Mouse (Mus musculus) neural tube, embryonic 13.5 days (tissue): ENCODE measurements around the gene Gucy2c. TPM values are rescaled to one million over a fixed set of nuclear protein-coding genes. Genes with fewer than 3 reads are reported as not detected.
A peak's percentile ranks its signal among the peaks of the same experiment; 100 is the strongest.

Experiments
- ATAC-seq: fragments of 200-750 bp; cut with Nextera tagmentation; 2 replicates; pipeline ENCODE4 v1.8.0; 2017; ENCODE audit warnings: low read depth, mild to moderate bottlenecking, moderate TSS enrichment, moderate library complexity
- H3K27ac ChIP-seq: fragments of 300-500 bp; sonication (generic); replicated peaks from 2 replicates; pipeline ENCODE4 v1.5.1; 2015; ENCODE audit warnings: moderate library complexity, mild to moderate bottlenecking, inconsistent platforms
- H3K27me3 ChIP-seq: fragments of 300-500 bp; sonication (generic); 2 replicates; pipeline ENCODE4 v1.6.1; 2015; ENCODE audit warnings: mild to moderate bottlenecking, inconsistent platforms
- H3K36me3 ChIP-seq: fragments of 300-500 bp; sonication (generic); 2 replicates; pipeline ENCODE4 v1.6.1; 2015; ENCODE audit warnings: mild to moderate bottlenecking, inconsistent platforms
- H3K4me1 ChIP-seq: fragments of 300-500 bp; sonication (generic); replicated peaks from 2 replicates; pipeline ENCODE4 v1.6.1; 2015; ENCODE audit warnings: inconsistent platforms
- H3K4me2 ChIP-seq: fragments of 300-500 bp; sonication (generic); 2 replicates; pipeline ENCODE4 v1.6.1; 2015; ENCODE audit warnings: inconsistent platforms, mild to moderate bottlenecking, moderate library complexity
- H3K4me3 ChIP-seq: fragments of 300-500 bp; sonication (generic); 2 replicates; pipeline ENCODE4 v1.5.1; 2015; ENCODE audit warnings: mild to moderate bottlenecking, inconsistent platforms
- H3K9ac ChIP-seq: fragments of 300-500 bp; sonication (generic); 2 replicates; pipeline ENCODE4 v1.6.1; 2015; ENCODE audit warnings: moderate library complexity, mild to moderate bottlenecking, inconsistent platforms
- H3K9me3 ChIP-seq: fragments of 300-500 bp; sonication (generic); 2 replicates; pipeline ENCODE4 v1.6.1; 2016; ENCODE audit warnings: inconsistent platforms
- WGBS: fragments of 180-500 bp; shearing (Covaris S2); methylation state at CpG from one replicate; pipeline ENCODE4 v1.1.7; 2015; 5-methylcytosine and 5-hydroxymethylcytosine counted together
- polyA plus RNA-seq: library from polyadenylated mRNA; unstranded; fragments of >200 nt; fragmentation: Nextera tagmentation; extraction: Ambion mirVana; gene quantifications from 2 replicates; pipeline ENCODE4 v1.2.1, GENCODE M21; 2015

Gene Gucy2c
- polyA plus RNA-seq, 1 experiment from 2014 or later, result 0.28 TPM

GRCm38 (mm10) chr6:136679381-136679780, 102.2 kb downstream of the Gucy2c start:
- no peak overlapping the region for H3K9ac ChIP-seq
- WGBS, result 49% methylated on average over 2 of the region's 2 CpGs
- H3K27ac ChIP-seq, result no peak overlapping the region
- no peaks in the 10 kb centered on the region for H3K4me1 ChIP-seq
- H3K27me3 ChIP-seq, result no peaks in the 10 kb centered on the region
- H3K4me3 ChIP-seq, result no peak overlapping the region
- no peak for ATAC-seq
- H3K9me3 ChIP-seq, result no peaks in the 10 kb centered on the region
- no peak overlapping the region for H3K4me2 ChIP-seq
- no peaks in the 10 kb centered on the region for H3K36me3 ChIP-seq

GRCm38 (mm10) chr6:136674935-136675334, 106.6 kb downstream of the Gucy2c start:
- Histone ChIP-seq H3K27me3 (no peaks in the 10 kb centered on the region), H3K9me3 (peaks cover 8% of the 10 kb centered on the region; the same call in 1 of the 2 replicates), H3K27ac (no peak overlapping the region), H3K4me1 (no peaks in the 10 kb centered on the region), H3K9ac (no peak overlapping the region), H3K4me2 (no peak overlapping the region), H3K36me3 (no peaks in the 10 kb centered on the region), H3K4me3 (no peak overlapping the region)
- ATAC-seq, result no peak
- WGBS, result 89% methylated on average over 6 of the region's 6 CpGs

GRCm38 (mm10) chr6:136672467-136672866, 109.1 kb downstream of the Gucy2c start:
- no peak overlapping the region for H3K4me3 ChIP-seq
- H3K27ac ChIP-seq, result no peak overlapping the region
- ATAC-seq, result no peak
- H3K9me3 ChIP-seq, result peaks cover 8% of the 10 kb centered on the region; the same call in 1 of the 2 replicates
- no peaks in the 10 kb centered on the region for H3K36me3 ChIP-seq
- no peak overlapping the region for H3K9ac ChIP-seq
- 71% methylated on average over 7 of the region's 7 CpGs for WGBS
- H3K27me3 ChIP-seq, result no peaks in the 10 kb centered on the region
- H3K4me1 ChIP-seq, result no peaks in the 10 kb centered on the region
- H3K4me2 ChIP-seq, result no peak overlapping the region

GRCm38 (mm10) chr6:136669274-136669673, 112.3 kb downstream of the Gucy2c start:
- Histone ChIP-seq H3K9me3 (peaks cover 8% of the 10 kb centered on the region; the same call in 1 of the 2 replicates), H3K4me1 (no peaks in the 10 kb centered on the region), H3K27me3 (no peaks in the 10 kb centered on the region), H3K4me2 (no peak overlapping the region), H3K4me3 (no peak overlapping the region), H3K27ac (no peak overlapping the region), H3K36me3 (no peaks in the 10 kb centered on the region), H3K9ac (no peak overlapping the region)
- no peak for ATAC-seq
- 45% methylated on average over 5 of the region's 5 CpGs for WGBS

- ATAC-seq, result no peak
- Histone ChIP-seq H3K9me3 (no peaks in the 10 kb centered on the region), H3K4me2 (no peak overlapping the region), H3K27me3 (peaks cover 3% of the 10 kb centered on the region; the same call in 1 of the 2 replicates), H3K27ac (no peak overlapping the region), H3K9ac (no peak overlapping the region), H3K36me3 (no peaks in the 10 kb centered on the region), H3K4me1 (no peaks in the 10 kb centered on the region), H3K4me3 (no peak overlapping the region)
- WGBS, result 63% methylated on average over 14 of the region's 14 CpGs
These were observed 113.1 kb downstream of the Gucy2c start for GRCm38 (mm10) chr6:136668266-136668986.

GRCm38 (mm10) chr6:136662063-136662462, 119.5 kb downstream of the Gucy2c start:
- H3K27ac ChIP-seq, result no peak overlapping the region
- peaks cover 32% of the 10 kb centered on the region for H3K27me3 ChIP-seq
- H3K4me1 ChIP-seq, result peaks cover 8% of the 10 kb centered on the region
- H3K4me3 ChIP-seq, result no peak overlapping the region
- 28% methylated on average over 11 of the region's 11 CpGs for WGBS
- no peak overlapping the region for H3K9ac ChIP-seq
- no peaks in the 10 kb centered on the region for H3K36me3 ChIP-seq
- no peaks in the 10 kb centered on the region for H3K9me3 ChIP-seq
- ATAC-seq, result no peak
- peak overlapping the region; percentile 52 for H3K4me2 ChIP-seq

GRCm38 (mm10) chr6:136661706-136662016, 119.9 kb downstream of the Gucy2c start, which contains the start of gene Plbd1:
TSS of gene Plbd1 (minus strand) at chr6:136661928.
- peaks cover 32% of the 10 kb centered on the region for H3K27me3 ChIP-seq
- peak within 1 kb of the TSS; percentile 21 for H3K4me3 ChIP-seq
- no peak within 1 kb of the TSS for H3K9ac ChIP-seq
- H3K27ac ChIP-seq, result no peak within 1 kb of the TSS
- no peaks in the 10 kb centered on the region for H3K9me3 ChIP-seq
- H3K4me1 ChIP-seq, result peaks cover 8% of the 10 kb centered on the region
- H3K36me3 ChIP-seq, result no peaks in the 10 kb centered on the region
- H3K4me2 ChIP-seq, result peak within 1 kb of the TSS; percentile 52
- WGBS, result under 1% methylated on average over 19 of the region's 19 CpGs
- no peak for ATAC-seq

GRCm38 (mm10) chr6:136660831-136661705, 120.5 kb downstream of the Gucy2c start:
- Histone ChIP-seq H3K9me3 (no peaks in the 10 kb centered on the region), H3K4me1 (peaks cover 8% of the 10 kb centered on the region), H3K4me3 (peak overlapping the region; percentile 21), H3K9ac (no peak overlapping the region), H3K4me2 (peak overlapping the region; percentile 52), H3K27me3 (peaks cover 32% of the 10 kb centered on the region), H3K36me3 (no peaks in the 10 kb centered on the region), H3K27ac (no peak overlapping the region)
- 19% methylated on average over 34 of the region's 34 CpGs for WGBS
- ATAC-seq, result no peak

- Histone ChIP-seq H3K9ac (no peak overlapping the region), H3K4me3 (no peak overlapping the region), H3K9me3 (no peaks in the 10 kb centered on the region), H3K27me3 (peaks cover 32% of the 10 kb centered on the region), H3K4me1 (peaks cover 8% of the 10 kb centered on the region), H3K36me3 (no peaks in the 10 kb centered on the region), H3K4me2 (no peak overlapping the region), H3K27ac (no peak overlapping the region)
- ATAC-seq, result no peak
- 91% methylated on average over 9 of the region's 9 CpGs for WGBS
These were observed 122.3 kb downstream of the Gucy2c start for GRCm38 (mm10) chr6:136659226-136659625.

GRCm38 (mm10) chr6:136658303-136658702, 123.3 kb downstream of the Gucy2c start:
- peaks cover 28% of the 10 kb centered on the region for H3K27me3 ChIP-seq
- no peak overlapping the region for H3K27ac ChIP-seq
- H3K4me2 ChIP-seq, result no peak overlapping the region
- peaks cover 8% of the 10 kb centered on the region for H3K4me1 ChIP-seq
- no peak overlapping the region for H3K4me3 ChIP-seq
- WGBS, result 91% methylated on average over 4 of the region's 4 CpGs
- H3K9me3 ChIP-seq, result no peaks in the 10 kb centered on the region
- no peak for ATAC-seq
- H3K9ac ChIP-seq, result no peak overlapping the region
- no peaks in the 10 kb centered on the region for H3K36me3 ChIP-seq

GRCm38 (mm10) chr6:136655786-136656185, 125.8 kb downstream of the Gucy2c start:
- no peaks in the 10 kb centered on the region for H3K36me3 ChIP-seq
- no peak overlapping the region for H3K4me3 ChIP-seq
- 66% methylated on average over 11 of the region's 11 CpGs for WGBS
- H3K27me3 ChIP-seq, result peaks cover 6% of the 10 kb centered on the region
- H3K9me3 ChIP-seq, result no peaks in the 10 kb centered on the region
- H3K4me2 ChIP-seq, result no peak overlapping the region
- no peak overlapping the region for H3K9ac ChIP-seq
- no peak for ATAC-seq
- no peak overlapping the region for H3K27ac ChIP-seq
- H3K4me1 ChIP-seq, result no peaks in the 10 kb centered on the region

- Histone ChIP-seq H3K9me3 (no peaks in the 10 kb centered on the region), H3K4me3 (no peak overlapping the region), H3K27ac (no peak overlapping the region), H3K4me1 (no peaks in the 10 kb centered on the region), H3K9ac (no peak overlapping the region), H3K36me3 (no peaks in the 10 kb centered on the region), H3K27me3 (no peaks in the 10 kb centered on the region), H3K4me2 (no peak overlapping the region)
- no peak for ATAC-seq
- 94% methylated on average over 20 of the region's 20 CpGs for WGBS
These were observed 127.1 kb downstream of the Gucy2c start for GRCm38 (mm10) chr6:136654470-136654869.
